45 mouse cellular contexts compared by ENCODE assay signal in genomic region chr2:110540140-110540539, GRCm38 (mm10). TPM values are rescaled to one million over a fixed set of nuclear protein-coding genes. Genes with fewer than 3 reads are reported as not detected.
"Had no signal": no experiment of that assay in that cellular context is flagged by ENCODE, and none has a peak within 500 bp of the region (broad histone marks: within the 10 kb centered on the region; RNA-seq: fewer than 3 reads in every experiment).

No protein-coding gene starts in this region.

- DNase-seq: liver; liver, embryonic 13.5 days; liver, postnatal 0 days; lung, adult 18-20 months; lung, adult 2 months; lung, embryonic 14.5 days; lung, postnatal 10 days; lung, postnatal 14 days; lung, postnatal 36 days; lung, postnatal 4 days; midbrain, embryonic 14.5 days had no signal

- H3K4me3 ChIP-seq: limb, embryonic 10.5 days; limb, embryonic 12.5 days; limb, embryonic 13.5 days; limb, embryonic 15.5 days; liver, embryonic 12.5 days; liver, embryonic 13.5 days; liver, embryonic 15.5 days; lung, embryonic 15.5 days; megakaryocyte, embryonic 14.5 days; midbrain, embryonic 10.5 days; midbrain, embryonic 12.5 days; midbrain, embryonic 13.5 days; midbrain, embryonic 15.5 days; myocyte; neural tube, embryonic 12.5 days had no signal

- H3K4me2 ChIP-seq: limb, embryonic 12.5 days; limb, embryonic 13.5 days; limb, embryonic 15.5 days; liver, embryonic 11.5 days; liver, embryonic 12.5 days; liver, embryonic 13.5 days; liver, embryonic 15.5 days; lung, embryonic 14.5 days; lung, embryonic 15.5 days; midbrain, embryonic 11.5 days; midbrain, embryonic 12.5 days; midbrain, embryonic 13.5 days; midbrain, embryonic 15.5 days; neural tube, embryonic 12.5 days had no signal

- H3K4me1 ChIP-seq: limb, embryonic 10.5 days; limb, embryonic 12.5 days; limb, embryonic 13.5 days; limb, embryonic 15.5 days; liver, embryonic 12.5 days; liver, embryonic 13.5 days; liver, embryonic 15.5 days; lung, embryonic 15.5 days; megakaryocyte, embryonic 14.5 days; midbrain, embryonic 10.5 days; midbrain, embryonic 12.5 days; midbrain, embryonic 13.5 days; midbrain, embryonic 15.5 days; neural tube, embryonic 12.5 days had no signal

- H3K27me3 ChIP-seq: limb, embryonic 12.5 days; limb, embryonic 13.5 days; limb, embryonic 15.5 days; liver, embryonic 12.5 days; liver, embryonic 13.5 days; liver, embryonic 15.5 days; lung, embryonic 15.5 days; megakaryocyte, embryonic 14.5 days; midbrain, embryonic 12.5 days; midbrain, embryonic 13.5 days; midbrain, embryonic 15.5 days; neural tube, embryonic 12.5 days had no signal

- ATAC-seq: liver, embryonic 12.5 days; liver, postnatal 0 days; lung, postnatal 0 days; midbrain, embryonic 13.5 days; midbrain, embryonic 15.5 days; midbrain, embryonic 16.5 days had no signal

- H3K36me3 ChIP-seq: limb, embryonic 10.5 days; limb, embryonic 12.5 days; limb, embryonic 13.5 days; limb, embryonic 15.5 days; liver, embryonic 12.5 days; liver, embryonic 13.5 days; liver, embryonic 15.5 days; lung, embryonic 15.5 days; midbrain, embryonic 10.5 days; midbrain, embryonic 12.5 days; midbrain, embryonic 13.5 days; midbrain, embryonic 15.5 days; neural tube, embryonic 12.5 days had no signal

- H3K27ac ChIP-seq: limb, embryonic 10.5 days; limb, embryonic 12.5 days; limb, embryonic 13.5 days; limb, embryonic 15.5 days; liver, embryonic 12.5 days; liver, embryonic 13.5 days; liver, embryonic 14.5 days; liver, embryonic 15.5 days; lung, embryonic 15.5 days; macrophage; midbrain, embryonic 10.5 days; midbrain, embryonic 12.5 days; midbrain, embryonic 13.5 days; midbrain, embryonic 15.5 days; neural tube, embryonic 12.5 days had no signal

- H3K9me3 ChIP-seq: limb, embryonic 10.5 days; limb, embryonic 12.5 days; limb, embryonic 13.5 days; limb, embryonic 15.5 days; liver, embryonic 12.5 days; liver, embryonic 13.5 days; liver, embryonic 15.5 days; lung, embryonic 15.5 days; megakaryocyte, embryonic 14.5 days; midbrain, embryonic 10.5 days; midbrain, embryonic 12.5 days; midbrain, embryonic 13.5 days; midbrain, embryonic 15.5 days; neural tube, embryonic 12.5 days had no signal

- H3K9ac ChIP-seq: limb, embryonic 12.5 days; limb, embryonic 13.5 days; limb, embryonic 15.5 days; liver, embryonic 12.5 days; liver, embryonic 13.5 days; liver, embryonic 14.5 days; liver, embryonic 15.5 days; liver, postnatal 0 days; lung, embryonic 14.5 days; lung, embryonic 15.5 days; midbrain, embryonic 12.5 days; midbrain, embryonic 13.5 days; midbrain, embryonic 15.5 days; neural tube, embryonic 12.5 days had no signal

RNA-seq across cellular contexts. Expression of gene Slc5a12, which starts 57.0 kb away (rescaled TPM):
- total RNA-seq: left cerebral cortex, postnatal 10 days; left cerebral cortex, postnatal 14 days; left cerebral cortex, postnatal 25 days; left cerebral cortex, postnatal 36 days; liver, adult 2 months; megakaryocyte progenitor cell, adult 5-6 weeks; megakaryocyte, adult 5-6 weeks; megakaryocyte-erythroid progenitor cell, adult 5-6 weeks; midbrain, postnatal 0 days; monocyte, adult 5-6 weeks had no signal
- polyA plus RNA-seq: limb, embryonic 11.5 days; limb, embryonic 12.5 days; limb, embryonic 13.5 days; limb, embryonic 15.5 days; liver, adult 2 months; liver, embryonic 11.5 days; liver, embryonic 12.5 days; liver, embryonic 13.5 days; liver, embryonic 14.5 days; liver, embryonic 15.5 days; liver, embryonic 16.5 days; liver, postnatal 0 days; lung, embryonic 14.5 days; lung, embryonic 15.5 days; lung, embryonic 16.5 days; lung, postnatal 0 days; macrophage; midbrain, embryonic 10.5 days; midbrain, embryonic 11.5 days; midbrain, embryonic 12.5 days; midbrain, embryonic 13.5 days; midbrain, embryonic 14.5 days; midbrain, embryonic 15.5 days; midbrain, embryonic 16.5 days; midbrain, postnatal 0 days; myocyte; neural tube, embryonic 11.5 days; neural tube, embryonic 12.5 days had no signal
